Comparison of ENCODE assay signal across 9 mouse cellular contexts in the genomic region with DNA sequence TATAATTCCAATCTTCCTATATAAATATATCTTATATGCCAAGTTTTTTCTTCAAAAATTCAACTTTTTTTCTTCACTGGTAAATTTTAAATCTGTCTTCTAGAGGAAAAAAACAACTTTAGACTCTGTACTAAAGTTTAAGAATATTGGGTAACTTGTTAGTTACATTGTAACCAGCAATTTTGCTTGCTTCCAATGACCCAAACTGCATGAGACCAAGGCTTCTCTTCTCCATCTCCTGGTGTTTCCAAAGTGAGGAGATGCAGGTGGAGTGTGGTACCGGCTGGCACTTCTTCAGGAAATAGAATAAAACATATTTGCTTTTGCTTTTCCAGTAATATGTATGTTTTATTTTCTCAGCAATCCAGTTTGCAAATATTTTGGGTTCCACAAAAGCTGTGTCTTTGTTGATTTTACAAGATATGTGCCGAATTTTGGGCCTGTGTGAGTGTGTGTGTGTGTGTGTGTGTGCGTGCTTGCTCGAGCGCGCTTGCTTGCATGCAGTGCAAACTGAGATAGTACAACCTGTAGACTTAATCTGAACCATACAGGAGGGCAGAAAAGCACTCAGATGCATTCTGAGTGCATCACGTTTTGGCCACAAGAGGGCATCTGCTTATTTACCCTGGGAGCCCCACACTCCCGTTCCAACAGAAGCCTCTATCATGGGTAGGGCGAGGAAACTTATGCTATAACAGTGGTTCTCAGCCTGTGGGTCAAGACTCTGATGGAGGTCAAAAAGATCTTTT. TPM values are rescaled to one million over a fixed set of nuclear protein-coding genes. Genes with fewer than 3 reads are reported as not detected.
A peak's percentile ranks its signal among the peaks of the same experiment; 100 is the strongest.
DNase-seq lines count a peak whose midpoint lies in the region; ATAC-seq lines count a peak whose summit lies in the region.
"Had no signal": no experiment of that assay in that cellular context is flagged by ENCODE, and none has a peak within 500 bp of the region (broad histone marks: within the 10 kb centered on the region; RNA-seq: fewer than 3 reads in every experiment).

No protein-coding gene starts in this region.

- DNase-seq in heart, adult 11 months, result peak; percentile 7
- DNase-seq in CD4-positive helper T cell, adult 2 months (ENCODE audit: low read depth, low spot score), result peak; percentile 43
- peak; percentile 41 for DNase-seq in c-Kit-positive CD71-negative TER-119-negative erythroid progenitor cells, embryonic 14.5 days (ENCODE audit: low read depth)
- DNase-seq in thymus, postnatal 4 days, result peak; percentile 72
- DNase-seq in cerebellum, adult 9-10 months, result no peak
- DNase-seq in natural killer cell, adult 2 months (ENCODE audit: low spot score in 2 of 2), result no peak

- no peak overlapping the region for H3K27ac ChIP-seq in heart, embryonic 12.5 days (ENCODE audit: poor library complexity, severe bottlenecking)
- H3K27ac ChIP-seq in liver, embryonic 12.5 days, result no peak overlapping the region
- H3K27ac ChIP-seq: limb, embryonic 12.5 days had no signal

- ATAC-seq in heart, embryonic 12.5 days (ENCODE audit: insufficient number of reproducible peaks, low FRiP score), result no peak
- peak; percentile 77 for ATAC-seq in liver, embryonic 12.5 days

- H3K27me3 ChIP-seq in heart, embryonic 12.5 days (replicated peaks), result peaks cover 15% of the 10 kb centered on the region
- H3K27me3 ChIP-seq in liver, embryonic 12.5 days (replicated peaks), result peaks cover 17% of the 10 kb centered on the region
- H3K27me3 ChIP-seq: limb, embryonic 12.5 days had no signal

- no peak overlapping the region for H3K4me3 ChIP-seq in heart, embryonic 12.5 days
- no peak overlapping the region for H3K4me3 ChIP-seq in liver, embryonic 12.5 days
- H3K4me3 ChIP-seq: limb, embryonic 12.5 days had no signal

- no peak overlapping the region for H3K4me2 ChIP-seq in heart, embryonic 12.5 days
- 0 out of 2 replicates have a peak overlapping the region, but pooled peaks have one; percentile 13 for H3K4me2 ChIP-seq in liver, embryonic 12.5 days
- H3K4me2 ChIP-seq: limb, embryonic 12.5 days had no signal

- no peaks in the 10 kb centered on the region for H3K36me3 ChIP-seq in heart, embryonic 12.5 days
- no peaks in the 10 kb centered on the region for H3K36me3 ChIP-seq in liver, embryonic 12.5 days
- H3K36me3 ChIP-seq: limb, embryonic 12.5 days had no signal

- 68% methylated on average over 9 of the region's 9 CpGs for WGBS in heart, embryonic 12.5 days
- WGBS in liver, embryonic 12.5 days (ENCODE audit: insufficient replicate concordance), result 39% methylated on average over 9 of the region's 9 CpGs

- no peaks in the 10 kb centered on the region for H3K4me1 ChIP-seq in heart, embryonic 12.5 days (replicated peaks)
- peaks cover 14% of the 10 kb centered on the region for H3K4me1 ChIP-seq in liver, embryonic 12.5 days
- H3K4me1 ChIP-seq: limb, embryonic 12.5 days had no signal

- no peak overlapping the region for H3K9ac ChIP-seq in heart, embryonic 12.5 days
- no peak overlapping the region for H3K9ac ChIP-seq in liver, embryonic 12.5 days
- H3K9ac ChIP-seq: limb, embryonic 12.5 days had no signal

- H3K9me3 ChIP-seq in heart, embryonic 12.5 days (replicated peaks), result no peaks in the 10 kb centered on the region
- H3K9me3 ChIP-seq in liver, embryonic 12.5 days (replicated peaks), result no peaks in the 10 kb centered on the region
- H3K9me3 ChIP-seq: limb, embryonic 12.5 days had no signal

RNA-seq across cellular contexts. Expression of a gene that starts 1.3 kb away (rescaled TPM):
- 0.38 TPM in 1 of 2 replicates, not detected in the other for polyA plus RNA-seq in heart, embryonic 12.5 days (2016; fragmentation: Nextera tagmentation; extraction: Ambion mirVana)
- 5.1 and 5.6 TPM in 2 replicates for polyA plus RNA-seq in liver, embryonic 12.5 days (2016; fragmentation: Nextera tagmentation; extraction: Ambion mirVana)
- polyA plus RNA-seq: limb, embryonic 12.5 days had no signal

Comparison
In these comparisons a context has a peak if more than half of its experiments do, and no peak if none do; other contexts are left out.
1. DNase-seq: peak in heart, adult 11 months (single experiment), CD4-positive helper T cell, adult 2 months (single experiment), c-Kit-positive CD71-negative TER-119-negative erythroid progenitor cells, embryonic 14.5 days (single experiment) and thymus, postnatal 4 days (single experiment); none in cerebellum, adult 9-10 months (single experiment) and natural killer cell, adult 2 months (0 of 2).